Mouse (Mus musculus) neural tube, embryonic 10.5 days (tissue): ENCODE measurements around the gene Gm12666.
"Not testable (repeated sequence)": the region's sequence is repeated elsewhere in the genome, so short reads cannot be mapped to it uniquely, and the experiment has no call there.

Experiments
- DNase-seq: peaks from one replicate; pipeline ENCODE4 v3.0.0-alpha.2; 2017; ENCODE audit warnings: low spot score; ENCODE audit errors: extremely low spot score

Gene Gm12666

DNA sequence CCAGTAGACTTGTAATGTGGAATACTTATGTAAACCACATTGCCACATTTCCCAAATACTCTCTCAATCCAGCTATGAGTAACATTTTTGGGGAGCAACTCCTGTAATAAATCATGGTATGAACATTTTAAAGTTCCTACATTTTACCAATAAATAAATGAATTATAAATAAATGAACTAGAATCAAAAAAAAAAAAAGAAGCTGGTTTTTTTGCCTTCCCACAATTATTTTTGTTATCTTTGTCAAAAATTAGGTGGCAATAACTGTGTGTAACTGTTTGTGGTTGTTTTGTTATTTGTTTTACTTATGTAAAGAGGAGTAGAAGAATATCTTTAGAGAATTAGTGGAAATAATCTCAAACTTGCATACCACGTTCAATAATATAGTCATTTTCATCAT lies at the start of gene Gm12666:
Gene Gm12666 (minus strand): TSS at position 101 of the 400 bp plus-strand sequence.
- DNase-seq: not testable (repeated sequence)

GRCm38 (mm10) chr4:92226326-92226725 lies 34.8 kb upstream of the Gm12666 start:
- no peak for DNase-seq

- DNase-seq: no peak
Observed at GRCm38 (mm10) chr4:92216286-92216685, 24.7 kb upstream of the Gm12666 start.

GRCm38 (mm10) chr4:92152646-92153045 lies 38.9 kb downstream of the Gm12666 start:
- DNase-seq: no peak

GRCm38 (mm10) chr4:92147134-92147533 lies 44.4 kb downstream of the Gm12666 start, which contains the start of gene Izumo3:
Izumo3 (minus strand) TSS chr4:92147234.
- no peak for DNase-seq
